Mouse (Mus musculus) stomach, postnatal 0 days (tissue): ENCODE results near the gene Tmem150c. TPM values are rescaled to one million over a fixed set of nuclear protein-coding genes. Genes with fewer than 3 reads are reported as not detected.

Source experiments
- ATAC-seq: fragments of 200-750 bp; cut with Nextera tagmentation; 2 replicates; pipeline ENCODE4 v1.8.0; 2017; ENCODE audit not compliant: low FRiP score, low TSS enrichment
- DNase-seq: peaks from one replicate; pipeline ENCODE4 v3.0.0-alpha.2; 2016; ENCODE audit warnings: low spot score
- H3K27ac ChIP-seq: fragments of 300-500 bp; sonication (generic); replicated peaks from 2 replicates; pipeline ENCODE4 v1.5.1; 2014; ENCODE audit warnings: mild to moderate bottlenecking, control low read depth
- H3K27me3 ChIP-seq: fragments of 300-500 bp; sonication (generic); 2 replicates; pipeline ENCODE4 v1.6.1; 2014; ENCODE audit warnings: low read length; ENCODE audit not compliant: control insufficient read depth, insufficient read depth
- H3K36me3 ChIP-seq: fragments of 300-500 bp; sonication (generic); 2 replicates; pipeline ENCODE4 v1.6.1; 2014; ENCODE audit warnings: low read length, mixed read lengths; ENCODE audit not compliant: control insufficient read depth, insufficient read depth
- H3K4me1 ChIP-seq: fragments of 300-500 bp; sonication (generic); replicated peaks from 2 replicates; pipeline ENCODE4 v1.6.1; 2014; ENCODE audit warnings: antibody characterized with exemption; ENCODE audit not compliant: control insufficient read depth, insufficient read depth
- H3K4me2 ChIP-seq: fragments of 300-500 bp; sonication (generic); replicated peaks from 2 replicates; pipeline ENCODE4 v1.6.1; 2014; ENCODE audit warnings: low read depth, mild to moderate bottlenecking, control low read depth, moderate library complexity
- H3K4me3 ChIP-seq: fragments of 300-500 bp; sonication (generic); 2 replicates; pipeline ENCODE4 v1.5.1; 2014; ENCODE audit warnings: low read depth, low read length, control low read depth
- H3K9ac ChIP-seq: fragments of 300-500 bp; sonication (generic); 2 replicates; pipeline ENCODE4 v1.6.1; 2014; ENCODE audit warnings: mild to moderate bottlenecking, low read length, control low read depth, mixed read lengths
- H3K9me3 ChIP-seq: fragments of 300-500 bp; sonication (generic); 2 replicates; pipeline ENCODE4 v1.6.1; 2016; ENCODE audit warnings: low read length; ENCODE audit not compliant: control insufficient read depth
- CTCF ChIP-seq: IDR thresholded peaks from 2 replicates; pipeline ENCODE4 v1.5.1; 2016; ENCODE audit warnings: antibody characterized with exemption, low read depth, mild to moderate bottlenecking, moderate library complexity
- EP300 ChIP-seq: optimal IDR thresholded peaks from 2 replicates; pipeline ENCODE3; 2016; ENCODE audit warnings: antibody characterized with exemption
- WGBS: fragments of 180-500 bp; shearing (Covaris S2); extraction: QIAGEN DNeasy Blood & Tissue Kit; methylation state at CpG from one replicate; pipeline ENCODE4 v1.1.7; 2014; 5-methylcytosine and 5-hydroxymethylcytosine counted together
- polyA plus RNA-seq: library from polyadenylated mRNA; unstranded; fragments of >200 nt; fragmentation: Nextera tagmentation; extraction: Ambion mirVana; gene quantifications from 2 replicates; pipeline ENCODE4 v1.2.1, GENCODE M21; 2015

The Tmem150c gene
- polyA plus RNA-seq, 1 experiment from 2014 or later = 2.4 TPM

GRCm38 (mm10) chr5:100059326-100059725 is 100.3 kb downstream of the Tmem150c start:
- ATAC-seq (no peak), DNase-seq (no peak)
- 59% methylated on average over 6 of the region's 6 CpGs for WGBS
- Histone ChIP-seq H3K27me3 (no peaks in the 10 kb centered on the region), H3K4me1 (no peaks in the 10 kb centered on the region; the same call in 1 of the 2 replicates), H3K4me3 (no peak overlapping the region), H3K9ac (no peak overlapping the region), H3K36me3 (peaks cover 23% of the 10 kb centered on the region), H3K9me3 (no peaks in the 10 kb centered on the region), H3K27ac (0 out of 2 replicates have a peak overlapping the region, but pooled peaks have one; percentile 4), H3K4me2 (no peak overlapping the region)
- TF ChIP-seq CTCF (no peak), EP300 (no peak)

GRCm38 (mm10) chr5:100058729-100059128 is 100.9 kb downstream of the Tmem150c start:
- no peak overlapping the region for H3K4me2 ChIP-seq
- H3K9me3 ChIP-seq = no peaks in the 10 kb centered on the region
- DNase-seq (no peak), ATAC-seq (no peak)
- H3K9ac ChIP-seq = no peak overlapping the region
- H3K27ac ChIP-seq = no peak overlapping the region
- 53% methylated on average over 6 of the region's 6 CpGs for WGBS
- TF ChIP-seq EP300 (no peak), CTCF (no peak)
- no peak overlapping the region for H3K4me3 ChIP-seq
- no peaks in the 10 kb centered on the region; the same call in 1 of the 2 replicates for H3K4me1 ChIP-seq
- no peaks in the 10 kb centered on the region for H3K27me3 ChIP-seq
- peaks cover 19% of the 10 kb centered on the region for H3K36me3 ChIP-seq

- ATAC-seq = no peak; the same call in 1 of the 2 replicates
- TF ChIP-seq EP300 = no peak
- no peak for TF ChIP-seq CTCF
- peaks cover 16% of the 10 kb centered on the region for H3K36me3 ChIP-seq
- H3K27ac ChIP-seq = no peak overlapping the region
- H3K4me3 ChIP-seq = no peak overlapping the region
- no peaks in the 10 kb centered on the region for H3K9me3 ChIP-seq
- H3K4me1 ChIP-seq = no peaks in the 10 kb centered on the region; the same call in 1 of the 2 replicates
- 71% methylated on average over 11 of the region's 15 CpGs for WGBS
- H3K27me3 ChIP-seq = no peaks in the 10 kb centered on the region
- H3K4me2 ChIP-seq = no peak overlapping the region
- no peak for DNase-seq
- H3K9ac ChIP-seq = no peak overlapping the region
Measured at GRCm38 (mm10) chr5:100057461-100058209, 102.0 kb downstream of the Tmem150c start.

- no peak for DNase-seq
- Histone ChIP-seq H3K9me3 (no peaks in the 10 kb centered on the region), H3K36me3 (peaks cover 6% of the 10 kb centered on the region), H3K27me3 (no peaks in the 10 kb centered on the region), H3K4me3 (no peak overlapping the region), H3K27ac (no peak overlapping the region), H3K9ac (no peak overlapping the region), H3K4me2 (no peak overlapping the region), H3K4me1 (no peaks in the 10 kb centered on the region; the same call in 1 of the 2 replicates)
- TF ChIP-seq EP300 (no peak), CTCF (no peak)
- 57% methylated on average over 5 of the region's 5 CpGs for WGBS
- ATAC-seq = no peak
Measured at GRCm38 (mm10) chr5:100055866-100056369, 103.7 kb downstream of the Tmem150c start.

- ATAC-seq = no peak
Measured at GRCm38 (mm10) chr5:100054807-100055547, 104.6 kb downstream of the Tmem150c start.

More at GRCm38 (mm10) chr5:100054807-100055547, 104.6 kb downstream of the Tmem150c start:
- Histone ChIP-seq H3K9me3 (no peaks in the 10 kb centered on the region), H3K27ac (no peak overlapping the region), H3K36me3 (peaks cover 4% of the 10 kb centered on the region; the same call in 1 of the 2 replicates), H3K4me1 (no peaks in the 10 kb centered on the region; the same call in 1 of the 2 replicates), H3K9ac (no peak overlapping the region), H3K4me3 (no peak overlapping the region), H3K4me2 (no peak overlapping the region), H3K27me3 (no peaks in the 10 kb centered on the region)
- no peak for TF ChIP-seq EP300
- no peak for TF ChIP-seq CTCF
- 70% methylated on average over 11 of the region's 11 CpGs for WGBS
- DNase-seq = no peak
